Comparison of ENCODE assay signal across 11 mouse cellular contexts in the genomic region with DNA sequence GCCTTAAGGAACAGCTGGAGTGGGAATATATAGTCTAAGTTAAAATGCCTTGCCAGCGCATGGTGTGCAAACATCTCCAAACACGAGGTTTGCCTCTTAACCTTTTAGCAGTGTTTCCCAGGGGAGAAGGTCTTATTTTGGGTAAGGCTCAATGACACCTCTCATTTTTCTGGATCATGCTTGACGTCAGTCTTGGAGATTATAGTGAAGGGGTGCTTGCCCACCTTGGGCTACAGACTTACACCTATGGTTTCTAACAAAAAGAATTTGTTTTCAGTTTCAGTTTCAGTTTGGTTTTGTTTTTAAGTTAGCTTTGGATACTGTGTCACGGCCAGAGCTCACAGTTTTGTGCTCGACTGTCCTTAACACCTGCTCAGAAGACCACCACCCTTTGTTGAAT. TPM values are rescaled to one million over a fixed set of nuclear protein-coding genes. Genes with fewer than 3 reads are reported as not detected.
DNase-seq lines count a peak whose midpoint lies in the region; ATAC-seq and TF ChIP-seq lines count a peak whose summit lies in the region.
"Had no signal": no experiment of that assay in that cellular context is flagged by ENCODE, and none has a peak within 500 bp of the region (broad histone marks: within the 10 kb centered on the region; RNA-seq: fewer than 3 reads in every experiment).

No protein-coding gene starts in this region.

- H3K27ac ChIP-seq in liver, postnatal 0 days (ENCODE audit: low read depth): no peak overlapping the region
- H3K27ac ChIP-seq in liver, embryonic 11.5 days (ENCODE audit: low read depth, low read length): no peak overlapping the region
- no peak overlapping the region for H3K27ac ChIP-seq in bone marrow macrophage, adult 2 months (ENCODE audit: insufficient read depth, low read depth, low read length)
- no peak overlapping the region for H3K27ac ChIP-seq in midbrain, postnatal 0 days (ENCODE audit: low read depth, low read length)
- H3K27ac ChIP-seq in embryonic facial prominence, embryonic 10.5 days (replicated peaks): no peak overlapping the region
- H3K27ac ChIP-seq: midbrain, embryonic 12.5 days had no signal

- H3K9me3 ChIP-seq in liver, postnatal 0 days (ENCODE audit: low read length): no peaks in the 10 kb centered on the region
- H3K9me3 ChIP-seq in liver, embryonic 11.5 days (ENCODE audit: control insufficient read depth, low read length): no peaks in the 10 kb centered on the region
- no peaks in the 10 kb centered on the region for H3K9me3 ChIP-seq in midbrain, postnatal 0 days (ENCODE audit: low read length)
- H3K9me3 ChIP-seq in embryonic facial prominence, embryonic 10.5 days: no peaks in the 10 kb centered on the region
- H3K9me3 ChIP-seq: midbrain, embryonic 12.5 days had no signal

- TF ChIP-seq CTCF in liver, postnatal 0 days (IDR thresholded peaks at IDR 0.05; ENCODE audit: low read depth): no peak
- TF ChIP-seq CTCF in bone marrow macrophage, adult 2 months (IDR thresholded peaks at IDR 0.05; ENCODE audit: low read depth, low read length): no peak
- TF ChIP-seq CTCF in midbrain, postnatal 0 days (IDR thresholded peaks at IDR 0.05): no peak

- DNase-seq in liver, postnatal 0 days: no peak
- DNase-seq in liver, embryonic 11.5 days (ENCODE audit: low spot score): no peak
- DNase-seq in midbrain, postnatal 0 days (ENCODE audit: low spot score): no peak
- no peak for DNase-seq in kidney, adult 8-10 months
- no peak for DNase-seq in embryonic facial prominence, embryonic 10.5 days (ENCODE audit: low spot score)
- DNase-seq: heart, postnatal 4 days; right cerebral cortex, postnatal 14 days had no signal

- H3K4me3 ChIP-seq in liver, postnatal 0 days (ENCODE audit: low read depth, low read length): no peak overlapping the region
- no peak overlapping the region for H3K4me3 ChIP-seq in liver, embryonic 11.5 days (ENCODE audit: low read depth, low read length)
- H3K4me3 ChIP-seq in bone marrow macrophage, adult 2 months (ENCODE audit: insufficient read depth, low read length): peak overlapping the region; percentile 8; the same call in 1 of the 2 replicates
- no peak overlapping the region; the same call in 1 of the 2 replicates for H3K4me3 ChIP-seq in midbrain, postnatal 0 days (ENCODE audit: low read depth, low read length)
- H3K4me3 ChIP-seq in embryonic facial prominence, embryonic 10.5 days: no peak overlapping the region
- H3K4me3 ChIP-seq: midbrain, embryonic 12.5 days had no signal

- no peak for ATAC-seq in liver, postnatal 0 days
- no peak for ATAC-seq in liver, embryonic 11.5 days (replicated peaks; ENCODE audit: low FRiP score)
- ATAC-seq in CD4-positive, CD25-positive, alpha-beta regulatory T cell, adult 4 months: peak; percentile 33
- ATAC-seq in midbrain, postnatal 0 days (ENCODE audit: low FRiP score): no peak
- ATAC-seq in megakaryocyte progenitor cell, adult 5-6 weeks (replicated peaks; ENCODE audit: poor library complexity): no peak

- H3K27me3 ChIP-seq in liver, postnatal 0 days (ENCODE audit: insufficient read depth, low read length): peaks cover 27% of the 10 kb centered on the region
- H3K27me3 ChIP-seq in liver, embryonic 11.5 days (replicated peaks; ENCODE audit: control insufficient read depth, insufficient read depth, low read length): peaks cover 9% of the 10 kb centered on the region
- no peaks in the 10 kb centered on the region for H3K27me3 ChIP-seq in midbrain, postnatal 0 days (ENCODE audit: insufficient read depth, low read length)
- H3K27me3 ChIP-seq in embryonic facial prominence, embryonic 10.5 days (replicated peaks; ENCODE audit: low read depth, poor library complexity, severe bottlenecking): peaks cover 39% of the 10 kb centered on the region
- H3K27me3 ChIP-seq: midbrain, embryonic 12.5 days had no signal

- no peak overlapping the region for H3K9ac ChIP-seq in liver, postnatal 0 days (replicated peaks)
- H3K9ac ChIP-seq in liver, embryonic 11.5 days (ENCODE audit: low read depth, low read length): no peak overlapping the region
- no peak overlapping the region for H3K9ac ChIP-seq in midbrain, postnatal 0 days (replicated peaks; ENCODE audit: low read length, poor library complexity, severe bottlenecking)
- H3K9ac ChIP-seq: midbrain, embryonic 12.5 days had no signal

- H3K4me2 ChIP-seq in liver, postnatal 0 days (ENCODE audit: low read depth, low read length): peak overlapping the region; percentile 3
- no peak overlapping the region for H3K4me2 ChIP-seq in liver, embryonic 11.5 days
- peak overlapping the region; percentile 29 for H3K4me2 ChIP-seq in midbrain, postnatal 0 days (ENCODE audit: low read depth, low read length, poor library complexity, severe bottlenecking)
- H3K4me2 ChIP-seq: midbrain, embryonic 12.5 days had no signal

- 52% methylated on average over 5 of the region's 5 CpGs for WGBS in liver, postnatal 0 days (ENCODE audit: insufficient replicate concordance)
- WGBS in liver, embryonic 11.5 days: 60% methylated on average over 5 of the region's 5 CpGs
- WGBS in midbrain, postnatal 0 days: 60% methylated on average over 5 of the region's 5 CpGs
- WGBS in embryonic facial prominence, embryonic 10.5 days: 70% methylated on average over 5 of the region's 5 CpGs

- TF ChIP-seq POLR2A in bone marrow macrophage, adult 2 months (IDR thresholded peaks at IDR 0.05; ENCODE audit: borderline replicate concordance, low read depth, low read length): no peak

- no peaks in the 10 kb centered on the region for H3K36me3 ChIP-seq in liver, postnatal 0 days (replicated peaks; ENCODE audit: insufficient read depth, low read length)
- no peaks in the 10 kb centered on the region for H3K36me3 ChIP-seq in liver, embryonic 11.5 days (ENCODE audit: control insufficient read depth, insufficient read depth, low read length)
- peaks cover 10% of the 10 kb centered on the region for H3K36me3 ChIP-seq in midbrain, postnatal 0 days (ENCODE audit: insufficient read depth, low read length)
- peaks cover 8% of the 10 kb centered on the region for H3K36me3 ChIP-seq in embryonic facial prominence, embryonic 10.5 days (replicated peaks)

- no peak for TF ChIP-seq EP300 in liver, postnatal 0 days (IDR thresholded peaks at IDR 0.05; ENCODE audit: low read depth)

- H3K4me1 ChIP-seq in liver, postnatal 0 days (ENCODE audit: insufficient read depth): 0 out of 2 replicates have a peak, but pooled peaks cover 11% of the 10 kb centered on the region
- no peaks in the 10 kb centered on the region for H3K4me1 ChIP-seq in liver, embryonic 11.5 days (replicated peaks; ENCODE audit: control insufficient read depth, insufficient read depth, low read length)
- H3K4me1 ChIP-seq in bone marrow macrophage, adult 2 months (ENCODE audit: control insufficient read depth, insufficient read depth, low read length): no peaks in the 10 kb centered on the region
- H3K4me1 ChIP-seq in midbrain, postnatal 0 days (ENCODE audit: insufficient read depth, low read length): peaks cover 11% of the 10 kb centered on the region; the same call in 1 of the 2 replicates
- peaks cover 21% of the 10 kb centered on the region for H3K4me1 ChIP-seq in embryonic facial prominence, embryonic 10.5 days

RNA-seq across cellular contexts. Expression of a gene that starts 3.8 kb away (rescaled TPM):
- polyA plus RNA-seq in liver, postnatal 0 days (2015; fragmentation: Nextera tagmentation; extraction: Ambion mirVana): 0.28 and 0.46 TPM in 2 replicates
- polyA plus RNA-seq in liver, embryonic 11.5 days (2014; fragmentation: Nextera tagmentation; extraction: Ambion mirVana): 0.49 and 0.64 TPM in 2 replicates
- 10 to 100 TPM; 10.2 to 20.0 TPM for polyA plus RNA-seq in CD4-positive, CD25-positive, alpha-beta regulatory T cell, adult 4 months (2017; shearing (Covaris generic))
- polyA plus RNA-seq in bone marrow macrophage, adult 2 months (2012; ENCODE audit: insufficient read depth, insufficient read length, missing spikeins): not detected in 2 replicates
- total RNA-seq in midbrain, postnatal 0 days (2014; rRNA removed): 70.0 and 89.7 TPM in 2 replicates
- polyA plus RNA-seq in midbrain, postnatal 0 days (2015; fragmentation: Nextera tagmentation; extraction: Ambion mirVana): 16.6 and 20.3 TPM in 2 replicates
- 9.7 and 10.0 TPM in 2 replicates for total RNA-seq in megakaryocyte progenitor cell, adult 5-6 weeks (2015)
- total RNA-seq in megakaryocyte progenitor cell, adult 5-6 weeks (2017): 6.6 and 7.2 TPM in 2 replicates
- 3.9 and 4.1 TPM in 2 replicates for polyA plus RNA-seq in embryonic facial prominence, embryonic 10.5 days (2016; fragmentation: Nextera tagmentation; extraction: Ambion mirVana)
